Mouse (Mus musculus) heart, embryonic 13.5 days (tissue): ENCODE results near the gene Large1. TPM values are rescaled to one million over a fixed set of nuclear protein-coding genes. Genes with fewer than 3 reads are reported as not detected.
"Not testable (repeated sequence)": the region's sequence is repeated elsewhere in the genome, so short reads cannot be mapped to it uniquely, and the experiment has no call there.

ENCODE experiments used
- ATAC-seq: fragments of 200-750 bp; cut with Nextera tagmentation; 2 replicates; pipeline ENCODE4 v1.8.0; 2017; ENCODE audit warnings: moderate TSS enrichment; ENCODE audit not compliant: insufficient number of reproducible peaks, low FRiP score, low TSS enrichment; ENCODE audit errors: extremely low read depth
- H3K27ac ChIP-seq: fragments of 300-500 bp; sonication (generic); replicated peaks from 2 replicates; pipeline ENCODE4 v1.5.1; 2015; ENCODE audit warnings: moderate library complexity, mild to moderate bottlenecking, inconsistent platforms
- H3K27me3 ChIP-seq: fragments of 300-500 bp; sonication (generic); replicated peaks from 2 replicates; pipeline ENCODE4 v1.6.1; 2015; ENCODE audit warnings: mild to moderate bottlenecking, inconsistent platforms
- H3K36me3 ChIP-seq: fragments of 300-500 bp; sonication (generic); 2 replicates; pipeline ENCODE4 v1.6.1; 2015; ENCODE audit warnings: mild to moderate bottlenecking, inconsistent platforms
- H3K4me1 ChIP-seq: fragments of 300-500 bp; sonication (generic); 2 replicates; pipeline ENCODE4 v1.6.1; 2015; ENCODE audit warnings: inconsistent platforms
- H3K4me2 ChIP-seq: fragments of 300-500 bp; sonication (generic); 2 replicates; pipeline ENCODE4 v1.6.1; 2015; ENCODE audit warnings: inconsistent platforms, mild to moderate bottlenecking, moderate library complexity
- H3K4me3 ChIP-seq: fragments of 300-500 bp; sonication (generic); 2 replicates; pipeline ENCODE4 v1.5.1; 2015; ENCODE audit warnings: moderate library complexity, mild to moderate bottlenecking, inconsistent platforms
- H3K9ac ChIP-seq: fragments of 300-500 bp; sonication (generic); 2 replicates; pipeline ENCODE4 v1.6.1; 2015; ENCODE audit warnings: inconsistent platforms, mild to moderate bottlenecking, moderate library complexity
- H3K9me3 ChIP-seq: fragments of 300-500 bp; sonication (generic); 2 replicates; pipeline ENCODE4 v1.6.1; 2016; ENCODE audit warnings: inconsistent platforms
- WGBS: fragments of 180-500 bp; shearing (Covaris S2); methylation state at CpG from one replicate; pipeline ENCODE4 v1.1.7; 2015; ENCODE audit warnings: mixed read lengths; 5-methylcytosine and 5-hydroxymethylcytosine counted together
- polyA plus RNA-seq: library from polyadenylated mRNA; unstranded; fragments of >200 nt; fragmentation: Nextera tagmentation; extraction: Ambion mirVana; gene quantifications from 2 replicates; pipeline ENCODE4 v1.2.1, GENCODE M21; 2015

Gene Large1
- polyA plus RNA-seq = 6.0 TPM in 2 replicates

- Histone ChIP-seq H3K27ac (peak within 1 kb of the TSS; percentile 94), H3K9me3 (no peaks in the 10 kb centered on the region), H3K4me3 (peak within 1 kb of the TSS; percentile 87), H3K9ac (peak within 1 kb of the TSS; percentile 93), H3K4me1 (peaks cover 33% of the 10 kb centered on the region), H3K4me2 (peak within 1 kb of the TSS; percentile 92), H3K36me3 (no peaks in the 10 kb centered on the region), H3K27me3 (0 out of 2 replicates have a peak, but pooled peaks cover 3% of the 10 kb centered on the region)
- 0% methylated on average over 83 of the region's 84 CpGs for WGBS
- ATAC-seq = peak; percentile 99
Observed at GRCm38 (mm10) chr8:73353108-73353793, at the start of gene Large1. Large1 (minus strand) TSS chr8:73353540.

- WGBS = 37% methylated on average over 1 of the region's 1 CpGs
- Histone ChIP-seq H3K9ac (no peak overlapping the region), H3K9me3 (no peaks in the 10 kb centered on the region), H3K4me1 (no peaks in the 10 kb centered on the region), H3K27me3 (no peaks in the 10 kb centered on the region), H3K4me2 (no peak overlapping the region), H3K27ac (no peak overlapping the region), H3K36me3 (no peaks in the 10 kb centered on the region), H3K4me3 (no peak overlapping the region)
- ATAC-seq = no peak
Observed at GRCm38 (mm10) chr8:73400343-73400742, 47.0 kb upstream of the Large1 start.

GRCm38 (mm10) chr8:73373001-73373400 lies 19.7 kb upstream of the Large1 start:
- not testable (repeated sequence) for H3K9ac ChIP-seq, H3K4me2 ChIP-seq, H3K36me3 ChIP-seq, H3K27me3 ChIP-seq, H3K4me3 ChIP-seq, H3K9me3 ChIP-seq, H3K4me1 ChIP-seq, ATAC-seq, H3K27ac ChIP-seq
- WGBS = 73% methylated on average over 6 of the region's 6 CpGs

GRCm38 (mm10) chr8:73355979-73356378 lies 2.6 kb upstream of the Large1 start:
- Histone ChIP-seq H3K27me3 (0 out of 2 replicates have a peak, but pooled peaks cover 3% of the 10 kb centered on the region), H3K4me1 (peaks cover 18% of the 10 kb centered on the region)
- 22% methylated on average over 2 of the region's 2 CpGs for WGBS

GRCm38 (mm10) chr8:73354201-73354881 lies 1.0 kb upstream of the Large1 start:
- H3K36me3 ChIP-seq = no peaks in the 10 kb centered on the region
- no peak for ATAC-seq

More at GRCm38 (mm10) chr8:73355979-73356378, 2.6 kb upstream of the Large1 start:
- Histone ChIP-seq H3K9me3 (no peaks in the 10 kb centered on the region), H3K4me3 (no peak overlapping the region), H3K4me2 (no peak overlapping the region), H3K9ac (no peak overlapping the region), H3K27ac (no peak overlapping the region), H3K36me3 (no peaks in the 10 kb centered on the region)
- no peak for ATAC-seq

GRCm38 (mm10) chr8:73353794-73354179 lies 447 bp upstream of the Large1 start:
- Histone ChIP-seq H3K4me1 (peaks cover 31% of the 10 kb centered on the region), H3K4me3 (peak overlapping the region; percentile 87), H3K27ac (peak overlapping the region; percentile 70), H3K9ac (peak overlapping the region; percentile 76), H3K36me3 (no peaks in the 10 kb centered on the region), H3K9me3 (no peaks in the 10 kb centered on the region), H3K4me2 (peak overlapping the region; percentile 92), H3K27me3 (0 out of 2 replicates have a peak, but pooled peaks cover 3% of the 10 kb centered on the region)
- ATAC-seq = peak; percentile 17; the same call in 1 of the 2 replicates
- under 1% methylated on average over 16 of the region's 16 CpGs for WGBS

More at GRCm38 (mm10) chr8:73354201-73354881, 1.0 kb upstream of the Large1 start:
- H3K9ac ChIP-seq = peak overlapping the region; percentile 76
- peak overlapping the region; percentile 70 for H3K27ac ChIP-seq
- WGBS = under 1% methylated on average over 25 of the region's 25 CpGs
- H3K4me3 ChIP-seq = peak overlapping the region; percentile 87
- 0 out of 2 replicates have a peak, but pooled peaks cover 3% of the 10 kb centered on the region for H3K27me3 ChIP-seq
- peak overlapping the region; percentile 92 for H3K4me2 ChIP-seq
- H3K4me1 ChIP-seq = peaks cover 29% of the 10 kb centered on the region
- no peaks in the 10 kb centered on the region for H3K9me3 ChIP-seq

- Histone ChIP-seq H3K36me3 (no peaks in the 10 kb centered on the region), H3K4me2 (peak overlapping the region; percentile 92), H3K9me3 (no peaks in the 10 kb centered on the region), H3K27ac (peak overlapping the region; percentile 94), H3K4me3 (peak overlapping the region; percentile 87), H3K27me3 (0 out of 2 replicates have a peak, but pooled peaks cover 3% of the 10 kb centered on the region), H3K9ac (peak overlapping the region; percentile 93), H3K4me1 (peaks cover 33% of the 10 kb centered on the region)
- WGBS = under 1% methylated on average over 52 of the region's 56 CpGs
- ATAC-seq = peak; percentile 11; the same call in 1 of the 2 replicates
Observed at GRCm38 (mm10) chr8:73352301-73353107, 836 bp downstream of the Large1 start.

- Histone ChIP-seq H3K4me2 (peak overlapping the region; percentile 92), H3K4me1 (peaks cover 41% of the 10 kb centered on the region), H3K9ac (no peak overlapping the region), H3K27me3 (0 out of 2 replicates have a peak, but pooled peaks cover under 1% of the 10 kb centered on the region), H3K9me3 (no peaks in the 10 kb centered on the region), H3K36me3 (no peaks in the 10 kb centered on the region), H3K27ac (no peak overlapping the region), H3K4me3 (no peak overlapping the region)
- WGBS = 26% methylated on average over 2 of the region's 2 CpGs
- no peak for ATAC-seq
Observed at GRCm38 (mm10) chr8:73350366-73350765, 3.0 kb downstream of the Large1 start.

GRCm38 (mm10) chr8:73342761-73343395 lies 10.5 kb downstream of the Large1 start:
- 45% methylated on average over 3 of the region's 3 CpGs for WGBS
- no peaks in the 10 kb centered on the region; the same call in 1 of the 2 replicates for H3K9me3 ChIP-seq
- no peaks in the 10 kb centered on the region for H3K27me3 ChIP-seq
- H3K9ac ChIP-seq = no peak overlapping the region
- H3K27ac ChIP-seq = peak overlapping the region; percentile 80
- peak overlapping the region; percentile 41 for H3K4me2 ChIP-seq
- H3K36me3 ChIP-seq = no peaks in the 10 kb centered on the region
- no peak for ATAC-seq
- peaks cover 47% of the 10 kb centered on the region for H3K4me1 ChIP-seq
- H3K4me3 ChIP-seq = no peak overlapping the region

GRCm38 (mm10) chr8:73336845-73337244 lies 16.5 kb downstream of the Large1 start:
- Histone ChIP-seq H3K4me2 (no peak overlapping the region), H3K36me3 (no peaks in the 10 kb centered on the region; the same call in 1 of the 2 replicates), H3K4me3 (no peak overlapping the region), H3K27me3 (no peaks in the 10 kb centered on the region), H3K4me1 (peaks cover 9% of the 10 kb centered on the region), H3K27ac (no peak overlapping the region), H3K9me3 (no peaks in the 10 kb centered on the region), H3K9ac (no peak overlapping the region)
- WGBS = 68% methylated on average over 1 of the region's 1 CpGs
- no peak for ATAC-seq
